Mouse (Mus musculus) liver, embryonic 14.5 days (tissue): ENCODE data around the gene Depdc5. TPM values are rescaled to one million over a fixed set of nuclear protein-coding genes. Genes with fewer than 3 reads are reported as not detected.

Experiments used
- ATAC-seq: fragments of 200-750 bp; cut with Nextera tagmentation; 2 replicates; pipeline ENCODE4 v1.8.0; 2017; ENCODE audit warnings: moderate number of reproducible peaks, mild to moderate bottlenecking, moderate library complexity; ENCODE audit not compliant: insufficient read depth
- DNase-seq, 3 experiments: peaks; one replicate each; pipeline ENCODE4 v3.0.0-alpha.2; 2012 to 2013; ENCODE audit warnings: low read depth in 3 of 3, low spot score in 3 of 3
- H3K27ac ChIP-seq: fragments of 300-500 bp; sonication (generic); 2 replicates; pipeline ENCODE4 v1.5.1; 2014; ENCODE audit warnings: moderate library complexity, mild to moderate bottlenecking, control low read depth, inconsistent platforms
- H3K27me3 ChIP-seq: fragments of 300-500 bp; sonication (generic); 2 replicates; pipeline ENCODE4 v1.6.1; 2014; ENCODE audit warnings: mild to moderate bottlenecking, low read length, moderate library complexity; ENCODE audit not compliant: control insufficient read depth, insufficient read depth
- H3K36me3 ChIP-seq: fragments of 300-500 bp; sonication (generic); replicated peaks from 2 replicates; pipeline ENCODE4 v1.6.1; 2014; ENCODE audit warnings: low read depth; ENCODE audit not compliant: control insufficient read depth, insufficient read depth
- H3K4me1 ChIP-seq, 2 experiments: fragments of 200-500 bp in 1 of 2; fragments of 300-500 bp in 1 of 2; sonication (generic) in 1 of 2; replicated peaks; 2 replicates each; pipeline ENCODE4 v1.6.1; 2012 to 2014; ENCODE audit warnings: antibody characterized with exemption in 1 of 2, inconsistent platforms in 1 of 2, low read length in 1 of 2; ENCODE audit not compliant: control insufficient read depth in 2 of 2, insufficient read depth in 2 of 2
- H3K4me2 ChIP-seq: fragments of 300-500 bp; sonication (generic); 2 replicates; pipeline ENCODE4 v1.6.1; 2014; ENCODE audit warnings: low read depth, mild to moderate bottlenecking, control low read depth, moderate library complexity
- H3K4me3 ChIP-seq, 2 experiments: fragments of 200-500 bp in 1 of 2; fragments of 300-500 bp in 1 of 2; sonication (generic) in 1 of 2; 2 replicates each; pipeline ENCODE4 v1.5.1; 2012 to 2014; ENCODE audit warnings: low read depth in 2 of 2, low read length in 2 of 2, mild to moderate bottlenecking in 2 of 2, control low read depth in 1 of 2, inconsistent platforms in 1 of 2, moderate library complexity in 1 of 2; ENCODE audit not compliant: insufficient read depth in 1 of 2
- H3K9ac ChIP-seq: fragments of 300-500 bp; sonication (generic); replicated peaks from 2 replicates; pipeline ENCODE4 v1.6.1; 2014; ENCODE audit warnings: mild to moderate bottlenecking, control low read depth, moderate library complexity
- H3K9me3 ChIP-seq: fragments of 300-500 bp; sonication (generic); 2 replicates; pipeline ENCODE4 v1.6.1; 2016; ENCODE audit warnings: low read length, mixed read lengths; ENCODE audit not compliant: control insufficient read depth
- CTCF ChIP-seq: IDR thresholded peaks from 2 replicates; pipeline ENCODE4 v1.5.1; 2016; ENCODE audit warnings: antibody characterized with exemption, low read depth, control low read depth
- EP300 ChIP-seq: IDR thresholded peaks from 2 replicates; pipeline ENCODE4 v1.6.1; 2016; ENCODE audit warnings: antibody characterized with exemption, low read depth
- WGBS: fragments of 180-500 bp; shearing (Covaris S2); extraction: QIAGEN DNeasy Blood & Tissue Kit; methylation state at CpG from one replicate; pipeline ENCODE4 v1.1.7; 2014; ENCODE audit not compliant: insufficient replicate concordance; 5-methylcytosine and 5-hydroxymethylcytosine counted together
- polyA plus RNA-seq, 2 experiments: library from polyadenylated mRNA; depleted of rRNA in 1 of 2; stranded (reverse) in 1 of 2; unstranded in 1 of 2; fragments of >200 nt; fragmentation: Nextera tagmentation in 1 of 2; extraction: Ambion mirVana in 1 of 2; gene quantifications; 2 replicates each; pipeline versions ENCODE4 v1.2.1 to v1.2.3; 2012 to 2014

The Depdc5 gene
- polyA plus RNA-seq, 2 experiments, result 7.3 to 7.5 TPM

- no peak for DNase-seq
- no peaks in the 10 kb centered on the region for H3K27me3 ChIP-seq
- no peaks in the 10 kb centered on the region for H3K9me3 ChIP-seq
- H3K4me2 ChIP-seq, result no peak overlapping the region
- no peak overlapping the region for H3K4me3 ChIP-seq
- WGBS, result 78% methylated on average over 4 of the region's 4 CpGs
- TF ChIP-seq EP300, result no peak
- H3K9ac ChIP-seq, result no peak overlapping the region
- peaks cover 10% of the 10 kb centered on the region; the same call in 1 of the 2 replicates for H3K36me3 ChIP-seq
- ATAC-seq, result no peak
- peaks cover 7 to 9% of the 10 kb centered on the region in 2 experiments for H3K4me1 ChIP-seq
- H3K27ac ChIP-seq, result no peak overlapping the region
These were observed 92.2 kb downstream of the Depdc5 start for GRCm38 (mm10) chr5:32955716-32956115.

GRCm38 (mm10) chr5:32961616-32962015 lies 98.1 kb downstream of the Depdc5 start:
- H3K9me3 ChIP-seq, result no peaks in the 10 kb centered on the region
- WGBS, result 58% methylated on average over 3 of the region's 3 CpGs
- H3K4me1 ChIP-seq, result no peaks in the 10 kb centered on the region; a peak in 1 of 4 replicates
- ATAC-seq (no peak), DNase-seq (no peak)
- H3K27me3 ChIP-seq, result no peaks in the 10 kb centered on the region
- no peak overlapping the region for H3K27ac ChIP-seq
- H3K4me3 ChIP-seq, result no peak overlapping the region
- no peak overlapping the region for H3K4me2 ChIP-seq
- TF ChIP-seq EP300 (no peak), CTCF (no peak)
- no peak overlapping the region for H3K9ac ChIP-seq
- no peaks in the 10 kb centered on the region; the same call in none of the 2 replicates for H3K36me3 ChIP-seq

GRCm38 (mm10) chr5:32962581-32962980 lies 99.1 kb downstream of the Depdc5 start:
- H3K4me2 ChIP-seq, result no peak overlapping the region
- H3K27ac ChIP-seq, result no peak overlapping the region
- no peaks in the 10 kb centered on the region for H3K9me3 ChIP-seq
- no peak for TF ChIP-seq CTCF
- TF ChIP-seq EP300, result no peak
- no peaks in the 10 kb centered on the region; the same call in none of the 2 replicates for H3K36me3 ChIP-seq
- no peak overlapping the region for H3K4me3 ChIP-seq
- DNase-seq, result no peak
- H3K27me3 ChIP-seq, result no peaks in the 10 kb centered on the region
- H3K9ac ChIP-seq, result no peak overlapping the region
- no peaks in the 10 kb centered on the region; a peak in 1 of 4 replicates for H3K4me1 ChIP-seq
- no peak for ATAC-seq
- WGBS, result 53% methylated on average over 1 of the region's 1 CpGs

- H3K27me3 ChIP-seq, result no peaks in the 10 kb centered on the region
- TF ChIP-seq CTCF, result no peak
- no peak for TF ChIP-seq EP300
- no peak for DNase-seq
- no peak overlapping the region for H3K4me3 ChIP-seq
- no peaks in the 10 kb centered on the region for H3K9me3 ChIP-seq
- H3K27ac ChIP-seq, result no peak overlapping the region
- H3K9ac ChIP-seq, result no peak overlapping the region
- WGBS, result 55% methylated on average over 4 of the region's 4 CpGs
- H3K4me2 ChIP-seq, result no peak overlapping the region
- ATAC-seq, result no peak
- no peaks in the 10 kb centered on the region; the same call in 1 of the 2 replicates for H3K36me3 ChIP-seq
- peaks cover 0 to 4% of the 10 kb centered on the region in 2 experiments; a peak in 1 of 4 replicates for H3K4me1 ChIP-seq
These were observed 113.0 kb downstream of the Depdc5 start for GRCm38 (mm10) chr5:32976541-32976940.

- Histone ChIP-seq H3K9me3 (no peaks in the 10 kb centered on the region), H3K4me3 (no peak overlapping the region), H3K4me2 (no peak overlapping the region), H3K4me1 (peaks cover 0 to 4% of the 10 kb centered on the region in 2 experiments; a peak in 1 of 4 replicates), H3K36me3 (no peaks in the 10 kb centered on the region; the same call in 1 of the 2 replicates), H3K27me3 (no peaks in the 10 kb centered on the region), H3K27ac (no peak overlapping the region), H3K9ac (no peak overlapping the region)
- TF ChIP-seq CTCF (no peak), EP300 (no peak)
- ATAC-seq (no peak), DNase-seq (no peak)
These were observed 113.7 kb downstream of the Depdc5 start for GRCm38 (mm10) chr5:32977179-32977578.
